Mouse (Mus musculus): ENCODE results near the gene Eif4enif1. TPM values are rescaled to one million over a fixed set of nuclear protein-coding genes. Genes with fewer than 3 reads are reported as not detected.

Gene Eif4enif1
- polyA plus RNA-seq, 1 experiment from 2014 or later: 74.7 TPM

DNA sequence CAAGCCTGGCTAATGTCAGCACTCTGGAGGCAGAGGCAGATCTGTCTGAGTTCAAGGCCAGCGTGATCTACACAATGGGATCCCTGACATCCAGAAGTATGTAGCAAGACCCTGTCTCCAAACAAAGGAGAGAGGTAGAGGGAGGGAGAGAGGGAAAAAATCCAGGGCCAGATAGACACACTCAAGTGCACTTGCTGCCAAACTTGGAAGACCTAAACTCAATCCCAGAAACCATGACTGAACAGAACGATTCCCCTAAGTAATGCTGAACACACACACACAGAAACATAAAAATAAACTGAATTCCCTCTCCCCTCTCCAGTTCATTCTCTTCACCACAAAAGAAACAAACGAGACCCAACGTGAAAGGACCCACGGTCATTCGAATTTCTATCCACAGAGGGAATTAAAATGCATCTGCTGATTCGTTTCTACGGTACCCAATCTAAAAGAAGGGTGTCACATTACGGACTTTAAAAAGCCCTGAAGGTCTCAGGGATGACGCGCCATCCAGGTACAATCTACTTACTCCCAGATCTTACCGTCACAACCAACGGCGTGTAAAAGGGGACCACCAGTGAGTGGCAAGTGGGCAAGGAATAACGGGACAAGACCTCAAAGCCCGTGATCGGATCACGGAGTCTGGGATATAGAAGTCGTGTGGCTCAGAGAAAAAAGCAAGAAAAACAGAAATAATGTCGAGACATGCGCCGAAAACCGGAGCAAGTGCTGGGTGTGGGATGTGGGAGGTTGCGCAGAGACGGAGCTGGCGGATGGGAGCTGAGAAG lies 63.3 kb downstream of the Eif4enif1 start:
- no peaks in the 10 kb centered on the region for H3K9me3 ChIP-seq (ENCODE audit: control insufficient read depth, low read length)
- H3K27ac ChIP-seq (replicated peaks; ENCODE audit: low read depth, low read length): peak overlapping the region; percentile 96
- peak overlapping the region; percentile 68 for H3K4me2 ChIP-seq (ENCODE audit: low read depth, severe bottlenecking)
- DNase-seq (ENCODE audit: low spot score) (peak; percentile 65), ATAC-seq (ENCODE audit: insufficient number of reproducible peaks, low FRiP score, low TSS enrichment, low read depth) (peak; percentile 4; the same call in 1 of the 2 replicates)
- H3K9ac ChIP-seq (ENCODE audit: low read length): peak overlapping the region; percentile 99
- H3K36me3 ChIP-seq (ENCODE audit: control insufficient read depth, insufficient read depth, low read length): peaks cover 15% of the 10 kb centered on the region; the same call in 1 of the 2 replicates
- WGBS: 2% methylated on average over 26 of the region's 26 CpGs
- peaks cover 5% of the 10 kb centered on the region; the same call in 1 of the 2 replicates for H3K4me1 ChIP-seq (ENCODE audit: control insufficient read depth, insufficient read depth, low read length)
- H3K4me3 ChIP-seq (ENCODE audit: low read depth, low read length): peak overlapping the region; percentile 93
- no peaks in the 10 kb centered on the region for H3K27me3 ChIP-seq (ENCODE audit: control insufficient read depth, insufficient read depth, low read length)

DNA sequence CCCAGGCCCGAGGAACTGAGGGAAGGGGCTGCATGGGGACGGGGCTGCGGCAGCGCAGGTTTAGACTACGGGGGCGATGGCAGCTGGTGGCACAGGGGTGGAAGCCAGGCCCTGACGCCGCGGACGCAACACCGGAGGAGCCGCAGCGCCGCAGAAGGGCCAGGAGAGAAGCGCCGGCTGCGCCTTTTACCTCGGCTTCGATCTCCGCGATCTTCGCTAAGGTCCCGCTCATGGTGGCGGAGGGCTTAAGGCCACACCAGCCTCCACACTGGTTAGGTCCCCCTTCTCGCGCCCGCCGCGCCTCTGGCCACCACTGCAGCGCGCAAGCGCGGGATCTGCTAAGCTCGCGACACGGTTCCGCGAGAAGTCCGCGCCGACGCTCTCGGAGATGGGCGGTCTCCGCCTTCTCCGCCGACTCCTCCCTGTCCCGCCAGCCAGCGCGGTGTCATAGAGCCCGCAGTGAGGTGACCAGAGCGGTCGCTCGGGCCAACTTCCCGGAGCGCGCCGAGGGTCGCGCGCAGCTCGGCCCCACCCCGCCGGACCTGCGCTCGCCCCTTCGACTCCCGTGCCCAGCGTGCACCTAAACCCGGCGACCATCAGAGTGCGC lies 64.0 kb downstream of the Eif4enif1 start, which contains the start of gene Drg1:
TSS of gene Drg1 (minus strand) at position 337 of the 607 bp plus-strand sequence.
- no peaks in the 10 kb centered on the region for H3K27me3 ChIP-seq (ENCODE audit: control insufficient read depth, insufficient read depth, low read length)
- under 1% methylated on average over 71 of the region's 72 CpGs for WGBS
- no peaks in the 10 kb centered on the region for H3K9me3 ChIP-seq (ENCODE audit: control insufficient read depth, low read length)
- H3K4me2 ChIP-seq (ENCODE audit: low read depth, severe bottlenecking): peak within 1 kb of the TSS; percentile 68
- peak; percentile 95 for DNase-seq (ENCODE audit: low spot score)
- peak within 1 kb of the TSS; percentile 96 for H3K27ac ChIP-seq (replicated peaks; ENCODE audit: low read depth, low read length)
- peak within 1 kb of the TSS; percentile 99 for H3K9ac ChIP-seq (ENCODE audit: low read length)
- peak within 1 kb of the TSS; percentile 93 for H3K4me3 ChIP-seq (ENCODE audit: low read depth, low read length)
- ATAC-seq (ENCODE audit: insufficient number of reproducible peaks, low FRiP score, low TSS enrichment, low read depth): peak; percentile 97
- peaks cover 12% of the 10 kb centered on the region; the same call in 1 of the 2 replicates for H3K36me3 ChIP-seq (ENCODE audit: control insufficient read depth, insufficient read depth, low read length)
- H3K4me1 ChIP-seq (ENCODE audit: control insufficient read depth, insufficient read depth, low read length): peaks cover 5% of the 10 kb centered on the region; the same call in 1 of the 2 replicates

DNA sequence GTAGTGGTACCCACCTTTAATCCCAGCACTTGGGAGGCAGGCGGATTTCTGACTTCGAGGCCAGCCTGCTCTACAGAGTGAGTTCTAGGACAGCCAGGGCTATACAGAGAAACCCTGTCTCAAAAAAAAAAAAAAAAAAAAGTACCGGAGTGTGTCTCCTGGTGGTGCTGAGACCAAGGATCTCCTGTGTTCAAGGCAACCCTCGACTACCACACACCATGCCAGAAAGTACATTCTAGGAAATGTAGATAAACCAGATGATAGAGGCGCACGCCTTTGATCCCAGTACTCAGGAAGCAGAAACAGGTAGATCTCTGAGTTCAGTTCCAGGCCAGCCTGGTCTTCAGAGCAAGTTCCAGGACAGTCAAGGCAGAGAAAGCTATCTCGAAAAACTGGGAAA lies 64.9 kb downstream of the Eif4enif1 start:
- peaks cover 5% of the 10 kb centered on the region; the same call in 1 of the 2 replicates for H3K4me1 ChIP-seq (ENCODE audit: control insufficient read depth, insufficient read depth, low read length)

DNA sequence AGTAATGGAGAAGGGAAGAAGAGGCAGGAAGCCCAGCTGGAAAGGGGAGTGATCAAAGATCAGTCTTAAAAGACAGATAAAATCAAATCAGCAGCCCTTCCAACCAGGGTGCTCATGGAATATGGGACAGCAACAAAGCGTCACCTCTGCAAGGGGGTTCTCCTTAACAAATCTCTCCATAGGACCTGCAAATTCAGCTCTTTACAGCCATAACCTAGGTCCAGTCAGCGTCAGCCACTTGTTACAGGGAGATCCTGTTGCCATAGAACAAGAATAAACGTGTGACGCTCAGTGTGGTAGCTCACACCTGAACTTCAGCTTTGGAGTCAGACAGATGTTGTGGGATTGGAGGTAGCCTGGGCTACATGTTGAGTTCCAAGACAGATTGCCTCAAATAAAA lies 67.0 kb downstream of the Eif4enif1 start:
- H3K9ac ChIP-seq (ENCODE audit: low read length): no peak overlapping the region
- no peaks in the 10 kb centered on the region for H3K36me3 ChIP-seq (ENCODE audit: control insufficient read depth, insufficient read depth, low read length)
- no peak overlapping the region for H3K4me3 ChIP-seq (ENCODE audit: low read depth, low read length)
- DNase-seq (ENCODE audit: low spot score) (no peak), ATAC-seq (ENCODE audit: insufficient number of reproducible peaks, low FRiP score, low TSS enrichment, low read depth) (no peak)
- H3K27ac ChIP-seq (replicated peaks; ENCODE audit: low read depth, low read length): no peak overlapping the region
- no peaks in the 10 kb centered on the region for H3K27me3 ChIP-seq (ENCODE audit: control insufficient read depth, insufficient read depth, low read length)
- no peaks in the 10 kb centered on the region for H3K9me3 ChIP-seq (ENCODE audit: control insufficient read depth, low read length)
- no peak overlapping the region for H3K4me2 ChIP-seq (ENCODE audit: low read depth, severe bottlenecking)
- WGBS: 40% methylated on average over 4 of the region's 4 CpGs
- H3K4me1 ChIP-seq (ENCODE audit: control insufficient read depth, insufficient read depth, low read length): peaks cover 5% of the 10 kb centered on the region; the same call in 1 of the 2 replicates

More for the DNA sequence above, 64.9 kb downstream of the Eif4enif1 start:
- no peak for ATAC-seq (ENCODE audit: insufficient number of reproducible peaks, low FRiP score, low TSS enrichment, low read depth)
- 58% methylated on average over 7 of the region's 7 CpGs for WGBS
- H3K9ac ChIP-seq (ENCODE audit: low read length): peak overlapping the region; percentile 99; the same call in 1 of the 2 replicates
- no peak for DNase-seq (ENCODE audit: low spot score)
- H3K4me3 ChIP-seq (ENCODE audit: low read depth, low read length): peak overlapping the region; percentile 93
- H3K27me3 ChIP-seq (ENCODE audit: control insufficient read depth, insufficient read depth, low read length): no peaks in the 10 kb centered on the region
- H3K27ac ChIP-seq (replicated peaks; ENCODE audit: low read depth, low read length): no peak overlapping the region
- H3K36me3 ChIP-seq (ENCODE audit: control insufficient read depth, insufficient read depth, low read length): peaks cover 8% of the 10 kb centered on the region; the same call in 1 of the 2 replicates
- peak overlapping the region; percentile 68 for H3K4me2 ChIP-seq (ENCODE audit: low read depth, severe bottlenecking)
- no peaks in the 10 kb centered on the region for H3K9me3 ChIP-seq (ENCODE audit: control insufficient read depth, low read length)

DNA sequence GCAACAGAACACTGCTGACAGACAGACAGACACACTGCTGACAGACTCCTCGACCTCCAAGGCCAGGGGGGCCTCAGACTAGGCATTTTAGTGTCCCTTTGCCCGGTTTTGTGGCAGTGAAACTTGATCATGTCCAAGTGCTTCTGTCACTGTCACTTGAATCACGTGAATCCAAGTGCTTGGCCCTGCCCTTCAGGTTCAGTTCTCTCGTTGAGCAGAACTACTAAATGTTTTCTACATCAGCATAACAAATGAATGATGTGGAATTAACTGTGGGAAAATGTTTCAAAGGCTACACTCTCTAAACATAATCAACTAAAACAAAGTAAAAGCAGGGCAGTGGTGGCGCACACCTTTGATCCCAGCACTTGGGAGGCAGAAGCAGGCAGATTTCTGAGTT lies 76.2 kb downstream of the Eif4enif1 start:
- Histone ChIP-seq H3K36me3 (ENCODE audit: control insufficient read depth, insufficient read depth, low read length) (no peaks in the 10 kb centered on the region), H3K27ac (replicated peaks; ENCODE audit: low read depth, low read length) (no peak overlapping the region), H3K9ac (ENCODE audit: low read length) (no peak overlapping the region), H3K4me2 (ENCODE audit: low read depth, severe bottlenecking) (no peak overlapping the region), H3K27me3 (ENCODE audit: control insufficient read depth, insufficient read depth, low read length) (no peaks in the 10 kb centered on the region), H3K9me3 (ENCODE audit: control insufficient read depth, low read length) (no peaks in the 10 kb centered on the region), H3K4me3 (ENCODE audit: low read depth, low read length) (no peak overlapping the region), H3K4me1 (ENCODE audit: control insufficient read depth, insufficient read depth, low read length) (no peaks in the 10 kb centered on the region)
- 64% methylated on average over 5 of the region's 5 CpGs for WGBS
- DNase-seq (ENCODE audit: low spot score): no peak
- ATAC-seq (ENCODE audit: insufficient number of reproducible peaks, low FRiP score, low TSS enrichment, low read depth): no peak

DNA sequence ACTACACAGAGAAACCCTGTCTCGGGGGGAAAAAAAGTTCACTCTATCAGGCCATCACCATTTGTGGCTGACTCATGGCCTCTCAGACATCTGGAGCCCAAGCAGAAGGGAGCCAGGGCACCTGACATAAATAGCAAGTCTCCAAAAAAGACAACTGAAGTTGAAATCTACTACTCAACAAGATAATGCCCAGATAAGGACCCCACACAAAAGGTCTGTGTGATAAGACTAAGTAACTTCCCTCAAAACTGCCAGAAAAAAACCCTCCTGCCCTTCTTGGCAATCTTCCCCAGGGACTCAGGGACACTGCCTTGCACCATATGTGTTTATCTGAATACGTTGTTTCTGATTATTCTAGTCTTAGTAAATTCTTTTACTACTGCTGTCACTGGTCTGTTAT lies 77.5 kb downstream of the Eif4enif1 start:
- ATAC-seq (ENCODE audit: insufficient number of reproducible peaks, low FRiP score, low TSS enrichment, low read depth) (no peak), DNase-seq (ENCODE audit: low spot score) (no peak)
- Histone ChIP-seq H3K9me3 (ENCODE audit: control insufficient read depth, low read length) (no peaks in the 10 kb centered on the region), H3K36me3 (ENCODE audit: control insufficient read depth, insufficient read depth, low read length) (no peaks in the 10 kb centered on the region), H3K9ac (ENCODE audit: low read length) (no peak overlapping the region), H3K4me1 (ENCODE audit: control insufficient read depth, insufficient read depth, low read length) (no peaks in the 10 kb centered on the region), H3K27me3 (ENCODE audit: control insufficient read depth, insufficient read depth, low read length) (no peaks in the 10 kb centered on the region), H3K27ac (replicated peaks; ENCODE audit: low read depth, low read length) (no peak overlapping the region), H3K4me2 (ENCODE audit: low read depth, severe bottlenecking) (no peak overlapping the region), H3K4me3 (ENCODE audit: low read depth, low read length) (no peak overlapping the region)
- WGBS: 89% methylated on average over 2 of the region's 2 CpGs

DNA sequence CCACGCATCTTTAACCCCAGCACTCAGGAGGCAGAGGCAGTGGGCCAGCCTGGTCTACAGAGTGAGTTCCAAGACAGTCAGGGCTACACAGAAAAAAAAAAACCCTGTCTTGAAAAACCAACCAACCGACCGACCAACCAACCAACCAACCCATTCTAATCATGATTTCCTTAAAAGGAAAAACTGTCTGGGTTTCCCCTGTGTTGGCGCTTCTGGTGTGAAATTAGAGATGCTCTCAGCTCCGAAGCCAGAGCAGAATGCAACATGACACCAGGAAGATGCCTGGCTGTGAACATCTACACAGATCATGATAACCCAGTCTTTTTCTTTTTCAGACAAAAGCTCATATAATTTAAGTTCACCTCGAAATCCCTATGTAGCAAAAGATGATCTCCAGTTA lies 80.7 kb downstream of the Eif4enif1 start:
- Histone ChIP-seq H3K4me3 (ENCODE audit: low read depth, low read length) (no peak overlapping the region), H3K9ac (ENCODE audit: low read length) (no peak overlapping the region), H3K4me1 (ENCODE audit: control insufficient read depth, insufficient read depth, low read length) (no peaks in the 10 kb centered on the region), H3K27me3 (ENCODE audit: control insufficient read depth, insufficient read depth, low read length) (no peaks in the 10 kb centered on the region), H3K36me3 (ENCODE audit: control insufficient read depth, insufficient read depth, low read length) (no peaks in the 10 kb centered on the region), H3K27ac (replicated peaks; ENCODE audit: low read depth, low read length) (no peak overlapping the region), H3K4me2 (ENCODE audit: low read depth, severe bottlenecking) (no peak overlapping the region), H3K9me3 (ENCODE audit: control insufficient read depth, low read length) (no peaks in the 10 kb centered on the region)
- ATAC-seq (ENCODE audit: insufficient number of reproducible peaks, low FRiP score, low TSS enrichment, low read depth) (no peak), DNase-seq (ENCODE audit: low spot score) (no peak)
- 89% methylated on average over 6 of the region's 6 CpGs for WGBS

DNA sequence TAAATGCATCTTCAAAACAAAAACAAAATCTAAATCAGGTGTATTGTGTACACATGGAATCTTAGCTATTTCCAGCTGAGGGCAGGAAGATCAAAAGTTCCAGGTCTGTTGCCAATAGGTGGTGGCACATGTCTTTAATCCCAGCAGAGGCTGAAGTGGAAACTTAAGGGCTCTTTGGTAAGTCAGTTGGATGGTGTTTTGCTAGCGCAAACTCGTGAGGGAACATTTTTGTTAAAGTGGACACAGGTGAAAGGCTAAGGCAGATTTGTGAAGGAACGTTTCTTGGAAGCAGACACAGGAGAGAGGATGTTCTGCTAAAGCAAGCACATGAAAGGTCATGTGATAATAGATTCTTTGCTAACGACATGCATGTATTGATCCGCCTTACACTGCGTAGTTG lies 81.5 kb downstream of the Eif4enif1 start:
- H3K4me1 ChIP-seq (ENCODE audit: control insufficient read depth, insufficient read depth, low read length): no peaks in the 10 kb centered on the region
- DNase-seq (ENCODE audit: low spot score) (no peak), ATAC-seq (ENCODE audit: insufficient number of reproducible peaks, low FRiP score, low TSS enrichment, low read depth) (no peak)

More for the DNA sequence above, 81.5 kb downstream of the Eif4enif1 start:
- H3K27me3 ChIP-seq (ENCODE audit: control insufficient read depth, insufficient read depth, low read length): no peaks in the 10 kb centered on the region
- no peaks in the 10 kb centered on the region for H3K9me3 ChIP-seq (ENCODE audit: control insufficient read depth, low read length)
- H3K27ac ChIP-seq (replicated peaks; ENCODE audit: low read depth, low read length): no peak overlapping the region
- H3K36me3 ChIP-seq (ENCODE audit: control insufficient read depth, insufficient read depth, low read length): no peaks in the 10 kb centered on the region
- no peak overlapping the region for H3K4me2 ChIP-seq (ENCODE audit: low read depth, severe bottlenecking)
- H3K4me3 ChIP-seq (ENCODE audit: low read depth, low read length): no peak overlapping the region
- WGBS: 89% methylated on average over 6 of the region's 6 CpGs
- no peak overlapping the region for H3K9ac ChIP-seq (ENCODE audit: low read length)

Measured in limb, embryonic 11.5 days (tissue).